Mouse (Mus musculus) midbrain, embryonic 10.5 days (tissue): ENCODE measurements around the gene Btbd35f6. TPM values are rescaled to one million over a fixed set of nuclear protein-coding genes. Genes with fewer than 3 reads are reported as not detected.
"Not testable (repeated sequence)": the region's sequence is repeated elsewhere in the genome, so short reads cannot be mapped to it uniquely, and the experiment has no call there.

ENCODE experiments used
- DNase-seq: peaks from one replicate; pipeline ENCODE4 v3.0.0-alpha.2; 2017; ENCODE audit warnings: low spot score
- H3K27ac ChIP-seq: fragments of 300-500 bp; sonication (generic); replicated peaks from 2 replicates; pipeline ENCODE4 v1.5.1; 2016; ENCODE audit warnings: mild to moderate bottlenecking
- H3K27me3 ChIP-seq: fragments of 300-500 bp; sonication (generic); 2 replicates; pipeline ENCODE4 v1.6.1; 2016; ENCODE audit warnings: low read depth, mild to moderate bottlenecking; ENCODE audit not compliant: poor library complexity, severe bottlenecking
- H3K36me3 ChIP-seq: fragments of 300-500 bp; sonication (generic); 2 replicates; pipeline ENCODE4 v1.6.1; 2016; ENCODE audit warnings: mild to moderate bottlenecking, moderate library complexity
- H3K4me1 ChIP-seq: fragments of 300-500 bp; sonication (generic); 2 replicates; pipeline ENCODE4 v1.6.1; 2016
- H3K4me3 ChIP-seq: fragments of 300-500 bp; sonication (generic); 2 replicates; pipeline ENCODE4 v1.5.1; 2016; ENCODE audit warnings: mild to moderate bottlenecking, moderate library complexity
- H3K9me3 ChIP-seq: fragments of 300-500 bp; sonication (generic); replicated peaks from 2 replicates; pipeline ENCODE4 v1.6.1; 2016; ENCODE audit warnings: mild to moderate bottlenecking
- WGBS: fragments of 180-500 bp; shearing (Covaris S2); methylation state at CpG from one replicate; pipeline ENCODE4 v1.1.7; 2016; 5-methylcytosine and 5-hydroxymethylcytosine counted together
- polyA plus RNA-seq: library from polyadenylated mRNA; unstranded; fragments of >200 nt; fragmentation: Nextera tagmentation; extraction: Ambion mirVana; gene quantifications from 2 replicates; pipeline ENCODE4 v1.2.1, GENCODE M21; 2016

The Btbd35f6 gene
- polyA plus RNA-seq = not detected in 2 replicates

- DNase-seq, H3K27ac ChIP-seq, H3K4me1 ChIP-seq, H3K36me3 ChIP-seq, H3K27me3 ChIP-seq, H3K9me3 ChIP-seq, H3K4me3 ChIP-seq: not testable (repeated sequence)
- 83% methylated on average over 2 of the region's 4 CpGs for WGBS
Observed at GRCm38 (mm10) chrX:33956440-33956839, at the start of gene Btbd35f6. Btbd35f6 (minus strand) TSS chrX:33956540.

- H3K27me3 ChIP-seq, H3K27ac ChIP-seq, H3K36me3 ChIP-seq, H3K4me3 ChIP-seq, DNase-seq, H3K4me1 ChIP-seq: not testable (repeated sequence)
- H3K9me3 ChIP-seq = peaks cover 16% of the 10 kb centered on the region
Observed at GRCm38 (mm10) chrX:33986716-33987115, 30.4 kb upstream of the Btbd35f6 start, which contains the start of gene Gm21870. Gm21870 (minus strand) TSS chrX:33986816.

- not testable (repeated sequence) for DNase-seq, H3K27me3 ChIP-seq, H3K36me3 ChIP-seq, H3K27ac ChIP-seq, H3K4me3 ChIP-seq, H3K4me1 ChIP-seq
- no CpG with 5 or more reads among the region's 1 CpGs for WGBS
- H3K9me3 ChIP-seq = peaks cover 40% of the 10 kb centered on the region
Observed at GRCm38 (mm10) chrX:33930216-33930615, 26.1 kb downstream of the Btbd35f6 start.

- not testable (repeated sequence) for H3K4me1 ChIP-seq, H3K4me3 ChIP-seq, H3K36me3 ChIP-seq, H3K27me3 ChIP-seq, H3K27ac ChIP-seq, DNase-seq
- peaks cover 45% of the 10 kb centered on the region for H3K9me3 ChIP-seq
- 86% methylated on average over 4 of the region's 4 CpGs for whole genome bisulfite sequencing
Observed at GRCm38 (mm10) chrX:33928225-33928624, 28.1 kb downstream of the Btbd35f6 start.

GRCm38 (mm10) chrX:33926344-33926743 is 30.0 kb downstream of the Btbd35f6 start:
- peaks cover 56% of the 10 kb centered on the region for H3K9me3 ChIP-seq
- WGBS = no CpG with 5 or more reads among the region's 1 CpGs
- not testable (repeated sequence) for H3K4me1 ChIP-seq, H3K27me3 ChIP-seq, H3K36me3 ChIP-seq, DNase-seq, H3K27ac ChIP-seq, H3K4me3 ChIP-seq

GRCm38 (mm10) chrX:33925420-33925819 is 30.9 kb downstream of the Btbd35f6 start:
- H3K36me3 ChIP-seq, DNase-seq, H3K4me1 ChIP-seq, H3K27me3 ChIP-seq, H3K27ac ChIP-seq, H3K4me3 ChIP-seq: not testable (repeated sequence)
- H3K9me3 ChIP-seq = peaks cover 52% of the 10 kb centered on the region
- 91% methylated on average over 2 of the region's 2 CpGs for WGBS

Other genes with a start within 250 kb of the Btbd35f6 start
- not detected in 2 replicates for gene Gm21870, start 30.3 kb upstream of the Btbd35f6 start, polyA plus RNA-seq
- gene Btbd35f9, start 205.0 kb upstream of the Btbd35f6 start, polyA plus RNA-seq = not detected in 2 replicates